ENCODE assay signal across 8 mouse cellular contexts in genomic region chr11:97357663-97358062, GRCm38 (mm10). TPM values are rescaled to one million over a fixed set of nuclear protein-coding genes. Genes with fewer than 3 reads are reported as not detected.
DNase-seq lines count a peak whose midpoint lies in the region; ATAC-seq and TF ChIP-seq lines count a peak whose summit lies in the region.
"Not testable (repeated sequence)": the region's sequence is repeated elsewhere in the genome, so short reads cannot be mapped to it uniquely, and the experiment has no call there.
"Had no signal": no experiment of that assay in that cellular context is flagged by ENCODE, and none has a peak within 500 bp of the region (broad histone marks: within the 10 kb centered on the region; RNA-seq: fewer than 3 reads in every experiment).

No protein-coding gene starts in this region.

- not testable (repeated sequence) for ATAC-seq in intestine, embryonic 14.5 days (replicated peaks; ENCODE audit: low FRiP score, low TSS enrichment, low read depth)

- H3K9me3 ChIP-seq in intestine, embryonic 14.5 days (ENCODE audit: control insufficient read depth, low read length); midbrain, embryonic 10.5 days (replicated peaks): not testable (repeated sequence)

- not testable (repeated sequence) for H3K27me3 ChIP-seq in intestine, embryonic 14.5 days (replicated peaks; ENCODE audit: control insufficient read depth, insufficient read depth, low read length); midbrain, embryonic 10.5 days (ENCODE audit: low read depth, poor library complexity, severe bottlenecking); spleen, adult 2 months (ENCODE audit: control insufficient read depth, insufficient read depth, low read length)

- peak; percentile 84 for DNase-seq in ZHBTc4 (ENCODE audit: low read depth, low spot score)
- peak; percentile 87 to 88 for DNase-seq in cerebellum, postnatal 14 days
- DNase-seq in gastrocnemius, adult 2 months = peak; percentile 82
- DNase-seq in intestine, embryonic 14.5 days (ENCODE audit: low spot score) = peak; percentile 69
- peak; percentile 69 to 74 for DNase-seq in left cerebral cortex, adult 2 months (ENCODE audit: extremely low spot score in 1 of 2, low spot score in 2 of 2)
- DNase-seq in midbrain, embryonic 10.5 days (ENCODE audit: low spot score) = peak; percentile 57
- DNase-seq in spleen, adult 2 months (ENCODE audit: low read depth in 1 of 2, low spot score in 2 of 2) = peak; percentile 59 to 65

- peak overlapping the region; percentile 46; the same call in 1 of the 2 replicates for H3K27ac ChIP-seq in gastrocnemius, adult 2 months
- not testable (repeated sequence) for H3K27ac ChIP-seq in intestine, embryonic 14.5 days (ENCODE audit: low read depth); left cerebral cortex, adult 2 months; midbrain, embryonic 10.5 days (replicated peaks); spleen, adult 2 months (ENCODE audit: insufficient read depth, low read length)

- not testable (repeated sequence) for H3K4me2 ChIP-seq in intestine, embryonic 14.5 days (ENCODE audit: low read length)

- WGBS in intestine, embryonic 14.5 days = 13% methylated on average over 4 of the region's 6 CpGs
- 14% methylated on average over 4 of the region's 6 CpGs for WGBS in midbrain, embryonic 10.5 days
- 11% methylated on average over 6 of the region's 6 CpGs for WGBS in spleen, adult 2 months

- H3K9ac ChIP-seq in intestine, embryonic 14.5 days (ENCODE audit: low read length) = not testable (repeated sequence)

- not testable (repeated sequence) for H3K4me3 ChIP-seq in gastrocnemius, adult 2 months; intestine, embryonic 14.5 days (ENCODE audit: low read depth, low read length); left cerebral cortex, adult 2 months; midbrain, embryonic 10.5 days; spleen, adult 2 months (ENCODE audit: extremely low read depth, insufficient read depth, insufficient read length)

- not testable (repeated sequence) for H3K36me3 ChIP-seq in intestine, embryonic 14.5 days (ENCODE audit: control insufficient read depth, insufficient read depth, low read length); midbrain, embryonic 10.5 days; spleen, adult 2 months (ENCODE audit: control insufficient read depth, insufficient read depth, low read length)

- not testable (repeated sequence) for TF ChIP-seq POLR2A in spleen, adult 2 months (IDR thresholded peaks at IDR 0.05; ENCODE audit: low read depth, low read length)

- H3K4me1 ChIP-seq in intestine, embryonic 14.5 days (replicated peaks; ENCODE audit: control insufficient read depth, insufficient read depth, low read length); midbrain, embryonic 10.5 days; spleen, adult 2 months (ENCODE audit: control insufficient read depth, insufficient read depth, insufficient read length): not testable (repeated sequence)

- TF ChIP-seq CTCF in gastrocnemius, adult 2 months (IDR thresholded peaks at IDR 0.05) = peak; percentile 68
- peak; percentile 70 for TF ChIP-seq CTCF in left cerebral cortex, adult 2 months (IDR thresholded peaks at IDR 0.05)
- TF ChIP-seq CTCF in spleen, adult 2 months (IDR thresholded peaks at IDR 0.05; ENCODE audit: extremely low read depth, insufficient read depth, insufficient read length, insufficient replicate concordance) = peak; percentile 81; the same call in 1 of the 2 replicates

- intact Hi-C loops in gastrocnemius, adult 2 months (cut with DNase I) = loop anchor here (1.0 kb wide), 2 partner anchors 43 to 111 kb away; no protein-coding TSS in a partner anchor
- intact Hi-C loops in left cerebral cortex, adult 2 months (cut with DNase I) = loop anchor here (1.0 kb wide), 1 partner anchor 43 kb away; no protein-coding TSS in a partner anchor

RNA-seq across cellular contexts. Expression of gene Socs7, which starts 4.7 kb away (rescaled TPM):
- total RNA-seq in gastrocnemius, adult 2 months (2021) = 10 to 100 TPM; 43.2 to 48.6 TPM
- 2.1 and 2.5 TPM in 2 replicates for polyA plus RNA-seq in intestine, embryonic 14.5 days (2014; fragmentation: Nextera tagmentation; extraction: Ambion mirVana)
- 10 to 100 TPM; 87.2 to 91.9 TPM for total RNA-seq in left cerebral cortex, adult 2 months (2021)
- polyA plus RNA-seq in midbrain, embryonic 10.5 days (2016; fragmentation: Nextera tagmentation; extraction: Ambion mirVana) = 3.6 and 4.6 TPM in 2 replicates
- 6.0 and 6.1 TPM in 2 replicates for polyA plus RNA-seq in spleen, adult 2 months (2012; rRNA removed)

RNA-seq across cellular contexts. Expression of gene Gpr179, which starts 5.8 kb away (rescaled TPM):
- total RNA-seq in gastrocnemius, adult 2 months (2021) = under 1 TPM in 1 of 2 experiments, not detected in 1; 0.03 TPM
- polyA plus RNA-seq in intestine, embryonic 14.5 days (2014; fragmentation: Nextera tagmentation; extraction: Ambion mirVana) = 0.11 and 0.15 TPM in 2 replicates
- under 1 TPM; 0.18 to 0.37 TPM for total RNA-seq in left cerebral cortex, adult 2 months (2021)
- polyA plus RNA-seq in midbrain, embryonic 10.5 days (2016; fragmentation: Nextera tagmentation; extraction: Ambion mirVana) = 0.05 and 0.09 TPM in 2 replicates
- polyA plus RNA-seq in spleen, adult 2 months (2012; rRNA removed) = 0.02 and 0.05 TPM in 2 replicates
- polyA plus RNA-seq: liver, embryonic 15.5 days had no signal

RNA-seq across cellular contexts. Expression of gene Mrpl45, which starts 42.1 kb away (rescaled TPM):
- total RNA-seq in gastrocnemius, adult 2 months (2021) = 10 to 100 TPM; 34.1 to 50.7 TPM
- 52.1 and 55.5 TPM in 2 replicates for polyA plus RNA-seq in intestine, embryonic 14.5 days (2014; fragmentation: Nextera tagmentation; extraction: Ambion mirVana)
- 10 to 100 TPM; 26.4 to 28.2 TPM for total RNA-seq in left cerebral cortex, adult 2 months (2021)
- polyA plus RNA-seq in midbrain, embryonic 10.5 days (2016; fragmentation: Nextera tagmentation; extraction: Ambion mirVana) = 61.7 and 69.5 TPM in 2 replicates
- 5.5 and 5.6 TPM in 2 replicates for polyA plus RNA-seq in spleen, adult 2 months (2012; rRNA removed)

RNA-seq across cellular contexts. Expression of gene Arhgap23, which starts 57.7 kb away (rescaled TPM):
- total RNA-seq in gastrocnemius, adult 2 months (2021) = 1 to 10 TPM; 5.9 to 7.5 TPM
- 5.0 and 5.1 TPM in 2 replicates for polyA plus RNA-seq in intestine, embryonic 14.5 days (2014; fragmentation: Nextera tagmentation; extraction: Ambion mirVana)
- total RNA-seq in left cerebral cortex, adult 2 months (2021) = 10 to 100 TPM; 64.4 to 78.6 TPM
- polyA plus RNA-seq in midbrain, embryonic 10.5 days (2016; fragmentation: Nextera tagmentation; extraction: Ambion mirVana) = 1.9 and 2.3 TPM in 2 replicates
- polyA plus RNA-seq in spleen, adult 2 months (2012; rRNA removed) = 39.7 and 50.2 TPM in 2 replicates
